Mouse (Mus musculus) heart, postnatal 14 days (tissue): Measurements from ENCODE around the gene Sytl2. TPM values are rescaled to one million over a fixed set of nuclear protein-coding genes. Genes with fewer than 3 reads are reported as not detected.

Source experiments
- DNase-seq, 2 experiments: peaks; one replicate each; pipeline ENCODE4 v3.0.0; 2021 to 2022
- intact Hi-C: fragments of 180-260 bp; cut with DNase I; formaldehyde crosslinking; loops from one replicate; pipeline ENCODE4 v1.15.1; 2025
- total RNA-seq, 2 experiments: library from RNA; stranded (reverse); gene quantifications; 2 replicates each; pipeline ENCODE4 v1.2.3; 2021

The Sytl2 gene
- total RNA-seq, 2 experiments from 2014 or later = 4.1 to 4.6 TPM

DNA sequence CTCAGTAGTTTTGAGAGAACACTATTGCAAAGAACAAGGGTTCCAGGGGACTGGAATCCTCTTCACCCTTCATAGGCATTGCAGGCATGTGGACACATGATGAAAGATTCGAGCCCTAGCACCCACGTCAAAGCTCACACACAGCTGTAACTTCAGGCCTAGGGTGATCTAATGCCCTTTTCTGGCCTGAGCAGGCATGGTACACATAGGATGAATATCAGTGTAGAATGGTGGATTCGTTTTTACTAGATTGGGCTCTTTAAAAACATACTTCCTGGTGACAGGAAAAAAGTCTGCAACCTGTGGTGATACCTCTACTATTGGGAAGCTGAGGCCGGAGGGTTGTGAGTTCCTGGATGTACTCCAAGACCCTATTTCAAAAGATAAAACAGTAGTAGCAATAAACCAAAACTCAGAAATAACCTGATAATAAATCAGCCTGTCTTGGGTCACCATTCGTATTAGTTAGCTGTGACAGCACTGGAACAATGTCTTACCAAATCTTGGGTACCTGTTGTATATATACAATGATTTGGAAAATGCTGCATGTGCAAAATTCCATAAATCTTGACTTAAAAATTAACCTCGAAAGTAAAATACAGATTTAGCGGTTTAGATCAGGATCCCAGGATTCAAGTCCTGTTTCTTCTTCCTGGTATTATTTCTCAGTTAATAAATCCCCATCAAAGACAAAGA is 154.2 kb downstream of the Sytl2 start:
- DNase-seq = no peak
- intact Hi-C loops = loop anchor here (1.0 kb wide), 1 partner anchor 12 kb away; no protein-coding TSS in a partner anchor

DNA sequence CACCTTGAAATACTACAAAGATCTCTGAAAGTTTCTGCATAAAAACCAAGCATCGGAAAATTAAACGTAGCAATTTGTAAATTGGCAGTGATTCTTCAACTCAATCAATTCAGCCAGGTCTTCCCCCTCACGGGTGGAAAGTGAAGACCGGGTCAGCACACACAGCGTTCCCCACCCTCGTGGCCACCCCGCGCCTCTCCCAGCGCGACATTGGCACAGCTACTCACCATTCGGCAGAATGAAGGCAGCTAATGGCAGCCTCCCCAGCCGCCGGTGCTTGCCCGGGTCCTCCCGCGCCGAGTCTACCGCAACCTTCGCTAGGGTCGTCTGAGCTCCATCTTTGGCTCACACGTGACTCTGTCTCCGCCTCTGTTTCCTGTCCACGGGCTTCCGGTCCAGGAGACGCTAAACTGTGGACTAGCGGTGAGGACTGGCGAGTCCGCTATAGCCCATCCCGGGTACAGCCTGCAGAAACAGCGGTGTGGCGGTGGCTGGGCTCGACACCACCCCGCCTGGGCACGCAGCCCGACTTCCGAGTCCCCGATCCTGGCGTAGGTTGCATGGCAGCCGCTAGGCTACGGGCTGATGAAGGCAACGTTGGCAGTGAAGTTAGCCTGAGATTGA is 154.9 kb downstream of the Sytl2 start, which contains the start of gene Tmem126a:
Gene Tmem126a (minus strand): TSS at position 385 of the 624 bp plus-strand sequence.
- DNase-seq = peak; percentile 82 to 85
- intact Hi-C loops = loop anchor here (1.0 kb wide), 1 partner anchor 13 kb away; no protein-coding TSS in a partner anchor

DNA sequence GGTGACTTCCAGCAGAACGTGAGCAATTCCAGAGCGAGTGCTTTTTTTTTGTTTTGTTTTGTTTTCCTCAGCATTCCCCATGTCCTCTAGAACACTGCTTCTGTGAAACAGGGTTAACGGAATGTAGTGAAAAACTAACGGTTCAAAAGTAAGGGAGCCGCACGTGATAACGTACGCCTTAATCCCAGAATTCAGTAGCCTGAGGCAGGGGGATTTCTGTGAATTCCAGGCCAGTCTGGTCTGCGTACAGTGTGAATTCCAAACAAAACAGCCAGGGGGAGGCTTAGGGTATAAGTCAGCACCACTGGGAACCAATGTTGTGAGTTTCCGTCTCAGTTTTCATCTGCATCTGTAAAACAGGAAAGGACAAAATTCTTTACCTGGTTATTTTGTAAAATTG is 155.5 kb downstream of the Sytl2 start:
- intact Hi-C loops = no loop called here
- no peak for DNase-seq

Other genes with a start within 250 kb of the Sytl2 start
- gene Picalm, start 172.0 kb upstream of the Sytl2 start, total RNA-seq = 100 to 1,000 TPM; 167 to 180 TPM
- gene Ccdc83, start 36.5 kb upstream of the Sytl2 start, total RNA-seq = under 1 TPM in 1 of 2 experiments, not detected in 1; 0.26 TPM
- gene Ccdc89, start 124.3 kb downstream of the Sytl2 start, total RNA-seq = under 1 TPM in 1 of 2 experiments, not detected in 1; 0.29 TPM
- 10 to 100 TPM; 26.1 to 27.9 TPM for gene Crebzf, start 140.5 kb downstream of the Sytl2 start, total RNA-seq
- 100 to 1,000 TPM in 1 of 2 experiments, 10 to 100 TPM in 1; 96.8 to 111 TPM for gene Tmem126a, start 155.0 kb downstream of the Sytl2 start, total RNA-seq
- 10 to 100 TPM; 22.1 to 22.7 TPM for gene Tmem126b, start 173.7 kb downstream of the Sytl2 start, total RNA-seq
- 1 to 10 TPM; 1.9 to 2.9 TPM for gene Dlg2, start 174.4 kb downstream of the Sytl2 start, total RNA-seq